Mouse (Mus musculus) MEL (cell line): ENCODE data around the gene Slc35e3. TPM values are rescaled to one million over a fixed set of nuclear protein-coding genes. Genes with fewer than 3 reads are reported as not detected.

Experiments
- DNase-seq: peaks from one replicate; pipeline ENCODE4 v3.0.0; 2011; ENCODE audit warnings: low read depth, low spot score
- H3K27ac ChIP-seq: 2 replicates; pipeline ENCODE4 v1.5.1; 2012; ENCODE audit warnings: low read depth, mild to moderate bottlenecking, control low read depth, low read length, moderate library complexity; ENCODE audit not compliant: control insufficient read depth
- H3K27me3 ChIP-seq, 2 experiments: fragments of 150-350 bp in 1 of 2; sonication (generic) in 1 of 2; 2 replicates each; pipeline ENCODE4 v1.6.1; 2012; ENCODE audit warnings: low read length in 2 of 2, mild to moderate bottlenecking in 2 of 2, improper control_type of control experiment in 1 of 2, moderate library complexity in 1 of 2; ENCODE audit not compliant: insufficient read depth in 2 of 2, control insufficient read depth in 1 of 2
- H3K36me3 ChIP-seq, 2 experiments: 2 replicates each; pipeline ENCODE4 v1.6.1; 2012 to 2014; ENCODE audit warnings: low read length in 2 of 2, improper control_type of control experiment in 1 of 2, inconsistent platforms in 1 of 2, mild to moderate bottlenecking in 1 of 2; ENCODE audit not compliant: insufficient read depth in 2 of 2, control insufficient read depth in 1 of 2
- H3K4me1 ChIP-seq, 2 experiments: fragments of 150-350 bp in 1 of 2; sonication (generic) in 1 of 2; 2 replicates each; pipeline ENCODE4 v1.6.1; 2012; ENCODE audit warnings: low read length in 2 of 2, improper control_type of control experiment in 1 of 2, mild to moderate bottlenecking in 1 of 2; ENCODE audit not compliant: insufficient read depth in 2 of 2, control insufficient read depth in 1 of 2
- H3K4me3 ChIP-seq, 2 experiments: fragments of 150-350 bp in 1 of 2; sonication (generic) in 1 of 2; 2 replicates each; pipeline ENCODE4 v1.5.1; 2012; ENCODE audit warnings: low read depth in 2 of 2, low read length in 2 of 2, mild to moderate bottlenecking in 2 of 2, moderate library complexity in 2 of 2, control low read depth in 1 of 2, improper control_type of control experiment in 1 of 2; ENCODE audit not compliant: control insufficient read depth in 1 of 2, insufficient read depth in 1 of 2
- H3K79me2 ChIP-seq: 2 replicates; pipeline ENCODE4 v1.6.1; 2012; ENCODE audit warnings: mild to moderate bottlenecking, low read length, moderate library complexity; ENCODE audit not compliant: control insufficient read depth, poor library complexity, insufficient read depth
- H3K9ac ChIP-seq: 2 replicates; pipeline ENCODE4 v1.6.1; 2012; ENCODE audit warnings: low read depth, mild to moderate bottlenecking, control low read depth, low read length, moderate library complexity; ENCODE audit not compliant: control insufficient read depth, poor library complexity, severe bottlenecking
- H3K9me3 ChIP-seq: fragments of 150-350 bp; sonication (generic); replicated peaks from 2 replicates; pipeline ENCODE4 v1.6.1; 2012; ENCODE audit warnings: mild to moderate bottlenecking, low read length, improper control_type of control experiment, moderate library complexity; ENCODE audit not compliant: insufficient read depth
- BHLHE40 ChIP-seq: IDR thresholded peaks from 2 replicates; pipeline ENCODE4 v1.6.1; 2012; ENCODE audit warnings: low read depth, mild to moderate bottlenecking, inconsistent platforms, low read length, improper control_type of control experiment, borderline replicate concordance
- CTCF ChIP-seq, 3 experiments: IDR thresholded peaks in 2 of 3; conservative IDR thresholded peaks in 1 of 3; 2 replicates each; pipeline ENCODE4 v1.5.1; 2011 to 2012; ENCODE audit warnings: low read length in 3 of 3, low read depth in 2 of 3, mild to moderate bottlenecking in 2 of 3, improper control_type of control experiment in 1 of 3, inconsistent platforms in 1 of 3, mixed read lengths in 1 of 3, moderate library complexity in 1 of 3; ENCODE audit not compliant: control insufficient read depth in 1 of 3, insufficient read depth in 1 of 3, poor library complexity in 1 of 3, severe bottlenecking in 1 of 3
- E2F4 ChIP-seq: IDR thresholded peaks from 2 replicates; pipeline ENCODE4 v1.6.1; 2011; ENCODE audit warnings: low read depth, low read length, improper control_type of control experiment, borderline replicate concordance
- GABPA ChIP-seq: IDR thresholded peaks from 2 replicates; pipeline ENCODE4 v1.6.1; 2012; ENCODE audit warnings: low read depth, mild to moderate bottlenecking, inconsistent platforms, low read length, improper control_type of control experiment, moderate library complexity
- GATA1 ChIP-seq: IDR thresholded peaks from 2 replicates; pipeline ENCODE4 v1.6.1; 2011; ENCODE audit warnings: low read depth, low read length, improper control_type of control experiment
- MAX ChIP-seq: IDR thresholded peaks from 2 replicates; pipeline ENCODE4 v1.6.1; 2011; ENCODE audit warnings: low read length, improper control_type of control experiment
- MAZ ChIP-seq: IDR thresholded peaks from 2 replicates; pipeline ENCODE4 v1.6.1; 2012; ENCODE audit warnings: low read depth, mild to moderate bottlenecking, inconsistent platforms, low read length, improper control_type of control experiment
- NRF1 ChIP-seq: IDR thresholded peaks from 2 replicates; pipeline ENCODE4 v1.6.1; 2014; ENCODE audit warnings: low read depth, mild to moderate bottlenecking, inconsistent platforms, low read length, improper control_type of control experiment, moderate library complexity; ENCODE audit not compliant: poor library complexity, insufficient read depth, severe bottlenecking
- RAD21 ChIP-seq: IDR thresholded peaks from 2 replicates; pipeline ENCODE4 v1.6.1; 2011; ENCODE audit warnings: mild to moderate bottlenecking, low read depth, low read length, improper control_type of control experiment
- RCOR1 ChIP-seq: IDR thresholded peaks from 2 replicates; pipeline ENCODE4 v1.6.1; 2012; ENCODE audit warnings: low read depth, mild to moderate bottlenecking, inconsistent platforms, low read length, improper control_type of control experiment
- SMC3 ChIP-seq: IDR thresholded peaks from 2 replicates; pipeline ENCODE4 v1.6.1; 2011; ENCODE audit warnings: low read depth, low read length, improper control_type of control experiment
- TBP ChIP-seq: IDR thresholded peaks from 2 replicates; pipeline ENCODE4 v1.8.0; 2011; ENCODE audit warnings: low read depth, low read length, improper control_type of control experiment
- TCF12 ChIP-seq: IDR thresholded peaks from 2 replicates; pipeline ENCODE4 v1.6.1; 2014; ENCODE audit warnings: low read depth, mild to moderate bottlenecking, inconsistent platforms, low read length, improper control_type of control experiment, moderate library complexity
- USF1 ChIP-seq: IDR thresholded peaks from 2 replicates; pipeline ENCODE4 v1.6.1; 2014; ENCODE audit warnings: low read depth, mild to moderate bottlenecking, inconsistent platforms, low read length, improper control_type of control experiment, moderate library complexity
- USF2 ChIP-seq, 2 experiments: IDR thresholded peaks; 2 replicates each; pipeline ENCODE4 v1.6.1; 2011 to 2012; ENCODE audit warnings: improper control_type of control experiment in 2 of 2, low read length in 2 of 2, borderline replicate concordance in 1 of 2, inconsistent platforms in 1 of 2, low read depth in 1 of 2, mild to moderate bottlenecking in 1 of 2; ENCODE audit not compliant: insufficient read depth in 1 of 2
- ZC3H11A ChIP-seq: IDR thresholded peaks from 2 replicates; pipeline ENCODE4 v1.6.1; 2012; ENCODE audit warnings: low read depth, mild to moderate bottlenecking, inconsistent platforms, low read length, improper control_type of control experiment
- ZKSCAN1 ChIP-seq: IDR thresholded peaks from 2 replicates; pipeline ENCODE4 v1.6.1; 2012; ENCODE audit warnings: low read depth, mild to moderate bottlenecking, inconsistent platforms, low read length, improper control_type of control experiment, moderate library complexity
- ZNF384 ChIP-seq: IDR thresholded peaks from 2 replicates; pipeline ENCODE4 v1.6.1; 2012; ENCODE audit warnings: low read depth, mild to moderate bottlenecking, inconsistent platforms, low read length, improper control_type of control experiment
- polyA plus RNA-seq, 2 experiments: library from polyadenylated mRNA; stranded (reverse) in 1 of 2; unstranded in 1 of 2; fragments of >175 nt in 1 of 2; fragments of >200 nt in 1 of 2; gene quantifications; 2 replicates each; pipeline versions ENCODE4 v1.2.1 to v1.2.4; 2012; ENCODE audit warnings: low replicate concordance in 2 of 2, low read depth in 1 of 2; ENCODE audit not compliant: insufficient read length in 2 of 2, insufficient read depth in 1 of 2, missing spikeins in 1 of 2
- total RNA-seq: library from RNA; depleted of rRNA; stranded (reverse); fragments of 300-350 nt; gene quantifications from 2 replicates; pipeline ENCODE4 v1.2.3, GENCODE M21; 2012

Slc35e3 gene
- total and polyA plus RNA-seq, 3 experiments: 3.7 to 7.4 TPM; not detected in 1

DNA sequence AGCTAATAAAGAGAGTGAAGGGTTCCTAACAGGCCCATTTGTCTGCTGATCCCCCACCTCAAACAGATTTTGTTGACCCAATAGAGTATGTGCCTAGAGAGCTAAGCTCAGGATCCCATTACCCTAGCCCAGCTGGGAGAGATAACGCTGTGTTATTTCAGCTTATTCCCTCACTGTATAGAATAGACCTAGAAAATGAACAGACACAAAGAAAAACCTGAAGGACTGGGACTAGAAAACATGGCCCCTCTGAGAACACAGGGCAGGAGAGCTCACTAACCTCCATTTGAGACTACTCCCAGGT lies 28.6 kb upstream of the Slc35e3 start:
- Histone ChIP-seq H3K4me1 (no peaks in the 10 kb centered on the region), H3K79me2 (no peaks in the 10 kb centered on the region), H3K9me3 (no peaks in the 10 kb centered on the region), H3K4me3 (no peak overlapping the region), H3K27me3 (no peaks in the 10 kb centered on the region), H3K27ac (no peak overlapping the region), H3K9ac (no peak overlapping the region), H3K36me3 (peaks cover 0 to 31% of the 10 kb centered on the region in 2 experiments; a peak in 2 of 4 replicates)
- TF ChIP-seq USF1 (no peak), ZKSCAN1 (no peak), RCOR1 (no peak), BHLHE40 (no peak), E2F4 (no peak)
- no peak for DNase-seq

DNA sequence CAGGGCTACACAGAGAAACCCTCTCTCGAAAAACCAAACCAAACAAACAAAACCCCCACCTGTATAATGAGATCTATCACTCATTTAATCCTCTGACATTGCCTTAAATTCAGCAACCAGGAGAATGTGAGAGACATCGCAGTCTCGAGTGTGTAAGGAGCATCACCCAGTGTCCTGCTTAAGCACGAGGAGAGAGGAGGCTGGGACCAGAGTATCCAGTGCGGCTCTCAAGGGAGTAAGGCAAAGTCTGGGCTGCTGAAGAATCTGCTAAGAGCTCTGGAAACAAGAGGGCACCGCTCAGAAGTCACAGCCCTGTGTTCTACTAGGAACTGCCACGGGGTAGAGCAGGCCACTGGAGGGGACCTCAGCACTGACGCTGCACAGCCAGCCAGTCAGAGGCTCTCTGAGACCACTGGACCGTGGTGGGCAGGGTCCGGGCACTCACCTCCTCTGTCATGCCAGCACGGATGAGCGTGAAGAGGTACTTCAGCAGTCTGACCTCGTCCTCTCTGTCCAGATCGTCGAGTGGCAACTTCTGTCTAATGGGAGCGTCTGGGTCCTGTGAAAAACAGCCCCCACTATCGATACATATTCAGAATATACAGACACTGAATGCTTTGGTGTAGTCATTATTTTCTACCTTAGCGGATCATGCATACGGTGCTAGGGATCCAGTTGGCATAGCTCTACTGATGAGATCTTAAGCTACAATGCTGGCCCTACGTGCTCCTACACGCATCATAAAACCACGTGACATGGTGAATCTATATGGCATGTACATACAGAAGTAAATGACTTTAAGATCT lies 28.0 kb upstream of the Slc35e3 start:
- TF ChIP-seq TBP (no peak), USF1 (no peak), MAX (no peak), GATA1 (no peak), CTCF (IDR thresholded peaks at IDR 0.05 in 2 of 3, conservative IDR thresholded peaks at IDR 0.05 in 1 of 3; ENCODE audit: control insufficient read depth in 1 of 3, insufficient read depth in 1 of 3, low read depth in 2 of 3, low read length in 3 of 3, poor library complexity in 1 of 3, severe bottlenecking in 1 of 3) (no peak), ZNF384 (no peak), ZKSCAN1 (no peak), RAD21 (no peak), SMC3 (no peak)
- Histone ChIP-seq H3K27ac (no peak overlapping the region), H3K4me3 (no peak overlapping the region), H3K4me1 (no peaks in the 10 kb centered on the region), H3K9ac (no peak overlapping the region), H3K9me3 (no peaks in the 10 kb centered on the region), H3K36me3 (peaks cover 0 to 27% of the 10 kb centered on the region in 2 experiments; a peak in 2 of 4 replicates), H3K27me3 (no peaks in the 10 kb centered on the region), H3K79me2 (no peaks in the 10 kb centered on the region)
- DNase-seq: no peak

DNA sequence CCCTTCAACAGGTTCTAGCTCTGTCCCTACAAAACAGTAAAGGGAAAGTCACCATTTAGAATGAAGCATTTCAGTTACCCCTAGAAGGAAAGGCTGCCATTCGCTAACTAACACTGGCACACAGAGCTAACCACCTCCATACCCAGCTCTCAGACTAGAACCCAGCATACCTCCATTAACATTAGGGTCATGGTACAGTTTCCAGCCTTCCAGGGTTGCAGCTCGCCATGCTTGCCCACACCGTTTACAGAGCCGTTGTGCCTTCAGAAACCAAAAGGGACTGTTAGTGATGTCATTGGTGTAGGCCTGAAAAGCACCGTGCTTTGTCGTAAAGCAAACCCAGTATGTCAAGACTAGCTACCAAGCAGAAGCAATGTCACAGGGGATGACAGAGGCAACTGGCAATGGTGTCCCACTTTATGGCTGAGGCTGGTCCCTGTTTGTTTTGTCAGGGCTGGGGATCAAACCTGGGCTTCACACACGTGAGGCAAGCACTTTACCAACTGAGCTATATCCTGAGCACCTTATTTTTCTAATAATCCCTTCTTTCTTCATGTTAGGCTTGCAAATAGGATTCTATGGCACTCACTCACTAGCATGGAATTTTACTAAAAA lies 27.0 kb upstream of the Slc35e3 start:
- TF ChIP-seq NRF1 (no peak), USF2 (IDR thresholded peaks at IDR 0.05; ENCODE audit: borderline replicate concordance in 1 of 2, insufficient read depth in 1 of 2, low read depth in 1 of 2, low read length in 2 of 2) (no peak), ZC3H11A (no peak), TCF12 (no peak), RAD21 (no peak), MAX (no peak), MAZ (no peak), ZKSCAN1 (no peak), GABPA (no peak)
- H3K4me1 ChIP-seq: no peaks in the 10 kb centered on the region
- H3K27ac ChIP-seq: no peak overlapping the region
- no peaks in the 10 kb centered on the region for H3K27me3 ChIP-seq
- no peaks in the 10 kb centered on the region for H3K79me2 ChIP-seq
- no peak for DNase-seq
- H3K9me3 ChIP-seq: no peaks in the 10 kb centered on the region
- peaks cover 0 to 23% of the 10 kb centered on the region in 2 experiments; a peak in 2 of 4 replicates for H3K36me3 ChIP-seq
- H3K4me3 ChIP-seq: no peak overlapping the region
- no peak overlapping the region for H3K9ac ChIP-seq
